Mouse (Mus musculus) neural tube, embryonic 10.5 days (tissue): ENCODE measurements around the gene Bmper.
A peak's percentile ranks its signal among the peaks of the same experiment; 100 is the strongest.

Experiments used
- DNase-seq: peaks from one replicate; pipeline ENCODE4 v3.0.0-alpha.2; 2017; ENCODE audit warnings: low spot score; ENCODE audit errors: extremely low spot score

Gene Bmper

GRCm38 (mm10) chr9:23235368-23236002 lies 12.6 kb downstream of the Bmper start:
- no peak for DNase-seq

- no peak for DNase-seq
Measured at GRCm38 (mm10) chr9:23236635-23237279, 13.9 kb downstream of the Bmper start.

GRCm38 (mm10) chr9:23239011-23239410 lies 16.1 kb downstream of the Bmper start:
- no peak for DNase-seq

- DNase-seq: no peak
Measured at GRCm38 (mm10) chr9:23242911-23243310, 20.0 kb downstream of the Bmper start.

- DNase-seq: no peak
Measured at GRCm38 (mm10) chr9:23243869-23244268, 21.0 kb downstream of the Bmper start.

- DNase-seq: no peak
Measured at GRCm38 (mm10) chr9:23246389-23246788, 23.5 kb downstream of the Bmper start.

- DNase-seq: peak; percentile 76
Measured at GRCm38 (mm10) chr9:23250026-23250425, 27.1 kb downstream of the Bmper start.

- DNase-seq: no peak
Measured at GRCm38 (mm10) chr9:23251001-23251400, 28.1 kb downstream of the Bmper start.

GRCm38 (mm10) chr9:23253624-23254023 lies 30.7 kb downstream of the Bmper start:
- DNase-seq: no peak

- DNase-seq: no peak
Measured at GRCm38 (mm10) chr9:23254237-23255214, 31.6 kb downstream of the Bmper start.

GRCm38 (mm10) chr9:23255841-23256240 lies 33.0 kb downstream of the Bmper start:
- no peak for DNase-seq

- no peak for DNase-seq
Measured at GRCm38 (mm10) chr9:23256576-23256975, 33.7 kb downstream of the Bmper start.

- no peak for DNase-seq
Measured at GRCm38 (mm10) chr9:23261834-23262233, 39.0 kb downstream of the Bmper start.

GRCm38 (mm10) chr9:23262851-23263250 lies 40.0 kb downstream of the Bmper start:
- DNase-seq: no peak

GRCm38 (mm10) chr9:23264471-23264870 lies 41.6 kb downstream of the Bmper start:
- no peak for DNase-seq

- DNase-seq: no peak
Measured at GRCm38 (mm10) chr9:23268609-23269008, 45.7 kb downstream of the Bmper start.

GRCm38 (mm10) chr9:23269087-23269486 lies 46.2 kb downstream of the Bmper start:
- no peak for DNase-seq

GRCm38 (mm10) chr9:23276244-23276643 lies 53.4 kb downstream of the Bmper start:
- DNase-seq: no peak

GRCm38 (mm10) chr9:23284940-23285460 lies 62.1 kb downstream of the Bmper start:
- DNase-seq: no peak

- no peak for DNase-seq
Measured at GRCm38 (mm10) chr9:23293574-23293973, 70.7 kb downstream of the Bmper start.

- DNase-seq: no peak
Measured at GRCm38 (mm10) chr9:23295569-23295968, 72.7 kb downstream of the Bmper start.
